Mouse (Mus musculus): ENCODE measurements around the gene Socs7. TPM values are rescaled to one million over a fixed set of nuclear protein-coding genes. Genes with fewer than 3 reads are reported as not detected.
A peak's percentile ranks its signal among the peaks of the same experiment; 100 is the strongest.

The Socs7 gene
- polyA plus RNA-seq, 1 experiment from 2014 or later, result 21.7 TPM

DNA sequence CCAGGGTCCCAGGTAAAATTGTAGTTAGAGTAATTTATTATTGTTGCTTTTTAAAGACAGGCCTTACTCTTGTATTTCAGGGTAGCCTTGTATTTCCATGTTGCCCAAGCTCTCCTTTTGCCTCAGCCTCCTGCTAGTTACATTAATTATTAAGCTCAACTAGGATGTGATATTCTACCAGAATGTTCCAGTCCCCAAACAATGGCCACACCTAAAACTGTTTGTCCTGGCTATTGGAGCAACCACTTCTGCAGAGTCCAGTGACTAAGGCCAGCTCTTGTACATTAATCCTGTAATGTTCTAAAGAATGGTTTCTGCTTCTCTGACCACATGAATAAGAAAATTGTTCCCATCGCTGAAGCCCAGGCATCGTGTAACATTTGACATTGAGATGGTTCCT is 20.7 kb downstream of the Socs7 start:
- in situ Hi-C loops (cut with MboI; ENCODE audit: low pct_unique_long_range_greater_than_20kb), result no loop called here
- TF ChIP-seq CTCF (IDR thresholded peaks at IDR 0.05), result no peak
- ATAC-seq, result no peak
- CTCF ChIA-PET, result interaction anchor here (1.0 to 2.1 kb wide), 4 partner anchors 9 to 86 kb away, joined by 3 to 8 read pairs (median 3); no protein-coding TSS in a partner anchor
- H3K27me3 ChIP-seq, result no peaks in the 10 kb centered on the region
- DNase-seq (ENCODE audit: low read depth, low spot score), result no peak
- POLR2A ChIA-PET, result interaction anchor here (0.5 to 1.3 kb wide), 3 partner anchors 9 to 1632 kb away, joined by 3 to 4 read pairs (median 3); no protein-coding TSS in a partner anchor

DNA sequence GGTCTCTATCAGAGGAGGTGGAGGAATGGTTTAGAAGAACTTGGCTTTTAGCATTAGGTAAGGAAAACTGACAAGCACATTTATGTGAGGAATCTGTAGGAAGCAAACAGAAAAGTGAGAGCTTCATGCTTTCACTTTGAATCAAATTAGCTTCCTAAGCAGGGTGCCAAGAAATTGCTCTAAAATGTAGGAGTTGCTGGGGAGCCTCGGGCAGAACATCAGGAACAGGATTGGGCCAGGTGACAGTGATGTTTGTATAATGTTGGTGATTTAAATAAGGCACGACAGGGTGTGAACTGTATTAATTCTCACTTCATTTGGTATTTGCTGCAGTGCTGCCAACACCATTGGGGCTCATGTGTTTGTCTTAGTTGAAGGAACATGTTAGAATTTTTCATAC is 21.4 kb downstream of the Socs7 start:
- DNase-seq (ENCODE audit: low read depth, low spot score) (no peak), ATAC-seq (no peak)
- POLR2A ChIA-PET, result interaction anchor here (1.3 kb wide), 1 partner anchor 12 kb away, joined by 4 read pairs; no protein-coding TSS in a partner anchor
- H3K27me3 ChIP-seq, result no peaks in the 10 kb centered on the region
- TF ChIP-seq CTCF (IDR thresholded peaks at IDR 0.05), result no peak
- in situ Hi-C loops (cut with MboI; ENCODE audit: low pct_unique_long_range_greater_than_20kb), result no loop called here
- CTCF ChIA-PET, result interaction anchor here (1.2 to 2.1 kb wide), 6 partner anchors 10 to 85 kb away, joined by 3 to 8 read pairs (median 3); no protein-coding TSS in a partner anchor

DNA sequence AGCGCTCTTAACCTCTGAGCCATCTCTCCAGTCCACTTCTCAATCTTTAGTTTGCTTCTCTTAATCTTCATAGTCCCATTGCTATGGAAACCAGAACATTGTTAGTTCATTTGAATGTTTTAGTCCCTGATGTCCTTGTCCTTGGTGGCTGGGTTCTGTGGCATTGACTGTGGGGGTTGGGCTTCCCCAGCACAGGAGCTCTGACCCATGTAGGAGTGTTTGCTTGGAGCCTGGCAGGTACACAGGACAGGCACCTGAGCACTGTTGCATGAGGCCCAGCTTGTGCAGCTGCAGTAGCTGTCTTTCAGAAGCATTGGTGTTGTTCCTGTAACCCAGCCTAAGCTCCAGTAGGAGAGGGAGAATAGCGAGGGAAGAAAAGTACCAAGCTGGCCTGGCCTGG is 25.5 kb downstream of the Socs7 start:
- DNase-seq (ENCODE audit: low read depth, low spot score), result no peak
- TF ChIP-seq CTCF (IDR thresholded peaks at IDR 0.05), result no peak
- no peaks in the 10 kb centered on the region for H3K27me3 ChIP-seq
- ChIA-PET POLR2A (interaction anchor here (1.3 kb wide), 1 partner anchor 17 kb away, joined by 3 read pairs; no protein-coding TSS in a partner anchor), CTCF (interaction anchor here (2.4 kb wide), 1 partner anchor 29 kb away, joined by 12 read pairs; no protein-coding TSS in a partner anchor)
- ATAC-seq, result no peak
- in situ Hi-C loops (cut with MboI; ENCODE audit: low pct_unique_long_range_greater_than_20kb), result no loop called here

DNA sequence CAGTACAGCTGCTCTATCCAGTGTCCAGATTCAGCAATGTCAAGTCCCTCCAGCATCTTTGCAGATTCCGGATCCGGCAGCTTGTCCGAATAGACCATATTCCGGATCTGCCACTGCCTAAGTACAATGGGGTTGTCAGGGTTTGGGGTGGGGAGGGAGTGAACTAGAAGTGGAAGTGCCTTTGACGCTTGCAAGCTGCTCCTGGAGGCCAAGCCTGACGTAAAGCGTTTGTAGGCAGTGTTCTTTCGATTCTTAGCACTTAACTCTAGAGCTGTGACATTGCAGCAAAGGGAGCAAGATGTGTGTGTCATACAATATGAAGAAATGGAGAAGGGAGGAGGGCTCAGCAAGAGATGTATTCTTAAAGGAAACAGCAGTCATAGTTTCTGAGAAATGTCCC is 26.8 kb downstream of the Socs7 start:
- TF ChIP-seq CTCF (IDR thresholded peaks at IDR 0.05), result no peak
- H3K27me3 ChIP-seq, result no peaks in the 10 kb centered on the region
- in situ Hi-C loops (cut with MboI; ENCODE audit: low pct_unique_long_range_greater_than_20kb), result no loop called here
- no peak for ATAC-seq
- no peak for DNase-seq (ENCODE audit: low read depth, low spot score)
- POLR2A ChIA-PET, result no interaction called here
- CTCF ChIA-PET, result interaction anchor here (1.4 kb wide), 1 partner anchor 9 kb away, joined by 3 read pairs; no protein-coding TSS in a partner anchor

DNA sequence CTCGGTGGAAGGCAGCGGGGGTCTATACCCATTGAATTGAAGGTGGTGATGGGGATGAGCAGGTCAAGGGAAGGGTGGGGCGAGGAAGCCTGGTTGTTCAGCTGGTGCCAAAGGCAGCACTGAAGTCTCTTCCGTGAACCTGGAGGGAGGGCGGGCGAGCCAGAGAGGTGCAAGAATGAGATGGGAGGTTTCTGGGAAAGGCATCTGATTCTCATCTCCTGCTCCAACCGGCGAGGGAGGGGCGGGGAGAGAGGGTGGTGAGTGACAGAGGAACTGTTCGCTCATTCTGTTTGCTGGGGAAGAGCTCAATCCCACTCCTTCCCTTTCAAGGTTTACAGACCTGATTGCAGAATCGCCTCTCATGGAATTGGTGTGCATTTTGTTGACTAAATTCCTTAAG is 31.3 kb downstream of the Socs7 start:
- TF ChIP-seq CTCF (IDR thresholded peaks at IDR 0.05), result no peak
- in situ Hi-C loops (cut with MboI; ENCODE audit: low pct_unique_long_range_greater_than_20kb), result no loop called here
- no peaks in the 10 kb centered on the region for H3K27me3 ChIP-seq
- ATAC-seq (no peak), DNase-seq (ENCODE audit: low read depth, low spot score) (no peak)
- CTCF ChIA-PET, result interaction anchor here (0.9 to 1.8 kb wide), 3 partner anchors 12 to 39 kb away, joined by 3 to 4 read pairs (median 3); no protein-coding TSS in a partner anchor
- POLR2A ChIA-PET, result no interaction called here

DNA sequence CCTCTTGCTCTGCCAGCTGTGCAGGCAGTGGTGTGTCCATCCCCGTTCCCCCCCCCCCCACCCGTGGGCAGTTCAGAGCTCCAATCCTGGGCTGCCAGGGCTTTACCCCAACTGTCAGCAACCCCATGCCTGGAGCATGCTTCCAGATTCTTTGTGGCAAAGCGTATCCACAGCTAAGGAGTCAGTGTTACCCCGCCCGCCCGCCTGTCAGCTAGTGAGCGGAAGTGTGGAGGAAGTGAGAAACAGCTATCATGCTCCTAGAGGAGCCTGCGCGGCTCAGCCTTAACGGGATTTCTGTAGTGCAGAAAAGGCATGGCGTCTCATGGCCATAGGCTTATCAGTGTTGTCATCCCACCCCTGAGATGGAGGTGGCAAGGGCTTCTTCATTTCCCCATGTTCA is 31.8 kb downstream of the Socs7 start:
- no peak for DNase-seq (ENCODE audit: low read depth, low spot score)
- ChIA-PET CTCF (interaction anchor here (0.9 to 1.8 kb wide), 3 partner anchors 13 to 39 kb away, joined by 3 to 4 read pairs (median 3); no protein-coding TSS in a partner anchor), POLR2A (no interaction called here)
- no peak for ATAC-seq
- TF ChIP-seq CTCF (IDR thresholded peaks at IDR 0.05), result no peak
- no peaks in the 10 kb centered on the region for H3K27me3 ChIP-seq
- in situ Hi-C loops (cut with MboI; ENCODE audit: low pct_unique_long_range_greater_than_20kb), result no loop called here

DNA sequence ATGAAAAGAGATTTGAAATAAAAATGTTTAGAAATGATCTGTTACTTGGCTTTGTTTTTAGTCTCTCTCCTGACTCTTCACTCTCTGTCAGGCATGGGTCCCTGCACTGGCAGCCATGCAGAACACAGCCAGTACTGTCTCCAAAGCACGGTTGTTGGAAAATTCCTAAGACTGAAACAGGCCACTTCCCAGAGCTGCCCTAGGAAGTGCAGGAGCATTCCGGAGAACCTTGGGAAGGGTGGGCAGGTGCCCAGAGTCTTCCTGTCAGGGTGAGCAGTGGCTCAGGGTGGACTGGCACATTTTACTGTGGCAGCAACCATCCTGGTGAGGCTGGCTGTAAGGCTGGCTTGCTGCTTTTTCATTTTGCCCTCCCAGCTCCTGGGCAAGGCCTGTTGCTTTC is 36.2 kb downstream of the Socs7 start:
- ATAC-seq, result no peak
- no peak for TF ChIP-seq CTCF (IDR thresholded peaks at IDR 0.05)
- CTCF ChIA-PET, result interaction anchor here (1.8 kb wide), 1 partner anchor 14 kb away, joined by 8 read pairs; no protein-coding TSS in a partner anchor
- in situ Hi-C loops (cut with MboI; ENCODE audit: low pct_unique_long_range_greater_than_20kb), result loop anchor here (5.0 kb wide), 1 partner anchor 36 kb away; the partner anchor contains the start of gene Socs7
- DNase-seq (ENCODE audit: low read depth, low spot score), result no peak
- H3K27me3 ChIP-seq, result no peaks in the 10 kb centered on the region
- POLR2A ChIA-PET, result interaction anchor here (0.6 kb wide), 1 partner anchor 1710 kb away, joined by 3 read pairs; no protein-coding TSS in a partner anchor

DNA sequence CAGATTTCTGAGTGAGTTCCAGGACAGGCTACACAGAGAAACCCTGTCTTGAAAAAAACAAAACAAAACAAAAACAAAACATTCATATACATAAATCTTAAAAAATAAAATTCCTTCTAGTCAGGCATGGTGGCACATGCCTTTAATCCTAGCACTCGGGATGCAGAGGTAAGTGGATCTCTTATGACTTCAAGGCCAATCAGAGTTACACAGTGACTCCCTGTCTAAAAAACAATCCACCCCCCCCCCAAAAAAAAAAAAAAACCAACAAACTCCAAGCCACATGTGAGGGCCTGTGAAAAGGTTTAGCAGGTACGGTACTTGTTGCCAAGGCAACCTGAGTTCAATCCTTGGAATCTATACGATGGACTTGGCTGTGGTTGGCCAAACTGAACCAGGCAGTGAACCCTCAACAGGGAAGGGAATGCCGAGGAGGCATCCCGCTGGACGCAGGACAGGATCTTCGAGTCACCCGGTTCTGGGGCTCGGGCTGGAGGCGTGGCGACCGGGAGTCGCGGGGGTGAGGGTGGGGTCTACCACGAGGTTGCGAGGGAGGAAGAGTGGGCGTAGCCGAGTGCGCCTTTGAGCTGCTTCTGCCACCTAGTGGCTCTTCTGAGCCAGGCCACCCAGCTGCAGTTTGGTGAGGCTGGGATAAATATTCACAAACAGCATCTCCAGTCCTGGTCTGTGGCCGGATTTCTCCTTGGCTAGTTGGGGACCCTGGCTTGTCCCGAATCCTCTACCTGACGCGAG is 37.8 kb downstream of the Socs7 start:
- H3K27me3 ChIP-seq, result no peaks in the 10 kb centered on the region
- ATAC-seq (peak; percentile 65), DNase-seq (ENCODE audit: low read depth, low spot score) (no peak)
- POLR2A ChIA-PET, result no interaction called here
- peak; percentile 98 for TF ChIP-seq CTCF (IDR thresholded peaks at IDR 0.05)
- in situ Hi-C loops (cut with MboI; ENCODE audit: low pct_unique_long_range_greater_than_20kb), result loop anchor here (5.0 kb wide), 1 partner anchor 38 kb away; the partner anchor contains the start of gene Socs7
- CTCF ChIA-PET, result interaction anchor here (1.2 to 4.9 kb wide), 3 partner anchors 16 to 41 kb away, joined by 5 to 24 read pairs (median 8); no protein-coding TSS in a partner anchor

DNA sequence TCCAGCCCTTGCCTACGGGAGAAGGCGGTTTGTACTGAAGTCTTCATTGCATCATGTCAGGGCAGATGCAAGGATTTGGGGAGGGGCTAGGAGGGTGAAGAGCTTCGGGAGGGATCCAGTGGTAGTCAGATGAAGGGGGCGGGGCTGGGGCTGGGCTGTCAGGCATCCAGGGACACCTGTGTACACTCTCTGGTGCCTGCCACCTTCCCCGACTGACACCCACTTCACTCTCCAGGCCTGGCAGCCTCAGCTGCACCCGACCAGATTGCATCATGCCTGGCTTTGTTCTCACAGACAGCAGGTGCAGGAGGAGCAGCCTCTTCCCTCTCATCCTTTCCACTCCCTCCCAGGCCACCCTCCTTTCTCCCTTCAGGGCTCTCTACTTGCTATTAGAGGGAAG is 38.7 kb downstream of the Socs7 start:
- DNase-seq (ENCODE audit: low read depth, low spot score) (no peak), ATAC-seq (no peak)
- ChIA-PET POLR2A (no interaction called here), CTCF (interaction anchor here (1.2 to 4.9 kb wide), 2 partner anchors 36 to 42 kb away, joined by 5 to 24 read pairs; no protein-coding TSS in a partner anchor)
- no peak for TF ChIP-seq CTCF (IDR thresholded peaks at IDR 0.05)
- H3K27me3 ChIP-seq, result no peaks in the 10 kb centered on the region
- in situ Hi-C loops (cut with MboI; ENCODE audit: low pct_unique_long_range_greater_than_20kb), result no loop called here

DNA sequence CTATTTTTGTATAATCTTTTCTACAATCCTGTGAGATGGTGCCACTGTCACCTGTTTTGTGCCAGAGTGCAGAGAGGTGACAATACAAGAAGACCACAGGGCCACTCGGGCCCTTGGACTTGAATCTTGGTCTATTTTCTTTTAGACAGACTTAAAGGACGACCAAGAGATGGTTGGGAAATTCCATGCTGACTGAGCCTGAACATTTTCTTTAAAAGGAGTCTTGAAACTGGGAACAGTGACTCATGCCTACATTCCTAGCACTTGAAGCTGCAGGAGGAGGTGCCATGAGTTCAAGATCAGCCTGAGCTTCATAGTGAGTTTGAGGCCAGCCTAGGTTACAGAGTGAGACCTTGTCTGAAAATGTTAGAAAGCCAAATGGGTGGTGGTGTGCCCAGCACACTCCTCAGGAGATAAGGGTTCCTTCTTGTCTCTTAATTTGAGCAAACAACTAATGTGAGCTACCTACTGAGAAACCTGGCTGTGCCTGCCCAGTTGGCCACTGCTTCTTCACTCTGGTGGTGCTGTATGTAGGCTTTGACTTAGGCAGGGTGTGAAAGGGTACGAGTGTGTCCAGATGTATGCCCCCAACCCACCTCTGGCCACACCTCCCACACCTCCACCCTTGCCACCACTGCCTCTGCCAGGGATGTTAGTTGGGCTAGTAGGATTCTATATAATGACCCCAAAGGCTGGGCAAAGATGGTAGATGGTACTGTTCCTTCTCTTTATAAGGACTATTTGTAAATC is 39.5 kb downstream of the Socs7 start:
- TF ChIP-seq CTCF (IDR thresholded peaks at IDR 0.05), result no peak
- POLR2A ChIA-PET, result no interaction called here
- CTCF ChIA-PET, result interaction anchor here (4.9 kb wide), 1 partner anchor 43 kb away, joined by 24 read pairs; no protein-coding TSS in a partner anchor
- in situ Hi-C loops (cut with MboI; ENCODE audit: low pct_unique_long_range_greater_than_20kb), result no loop called here
- no peaks in the 10 kb centered on the region for H3K27me3 ChIP-seq
- DNase-seq (ENCODE audit: low read depth, low spot score) (no peak), ATAC-seq (no peak)

All from Patski (cell line).